Mouse (Mus musculus) liver, postnatal 0 days (tissue): ENCODE measurements around the gene Vps52. TPM values are rescaled to one million over a fixed set of nuclear protein-coding genes. Genes with fewer than 3 reads are reported as not detected.
"Not testable (repeated sequence)": the region's sequence is repeated elsewhere in the genome, so short reads cannot be mapped to it uniquely, and the experiment has no call there.

ENCODE experiments used
- ATAC-seq: fragments of 200-750 bp; cut with Nextera tagmentation; 2 replicates; pipeline ENCODE4 v1.8.0; 2017; ENCODE audit warnings: mild to moderate bottlenecking, moderate library complexity
- DNase-seq: peaks from one replicate; pipeline ENCODE4 v3.0.0-alpha.2; 2016
- H3K27ac ChIP-seq: fragments of 300-500 bp; sonication (generic); 2 replicates; pipeline ENCODE4 v1.5.1; 2014; ENCODE audit warnings: antibody characterized with exemption, moderate library complexity, mild to moderate bottlenecking, low read depth
- H3K27me3 ChIP-seq: fragments of 300-500 bp; sonication (generic); 2 replicates; pipeline ENCODE4 v1.6.1; 2014; ENCODE audit warnings: low read length, control low read depth, mixed read lengths; ENCODE audit not compliant: insufficient read depth
- H3K36me3 ChIP-seq: fragments of 300-500 bp; sonication (generic); replicated peaks from 2 replicates; pipeline ENCODE4 v1.6.1; 2014; ENCODE audit warnings: mild to moderate bottlenecking, control low read depth, low read length, moderate library complexity, mixed read lengths; ENCODE audit not compliant: insufficient read depth
- H3K4me1 ChIP-seq: fragments of 300-500 bp; sonication (generic); 2 replicates; pipeline ENCODE4 v1.6.1; 2014; ENCODE audit warnings: antibody characterized with exemption, mild to moderate bottlenecking, control low read depth; ENCODE audit not compliant: insufficient read depth
- H3K4me2 ChIP-seq: fragments of 300-500 bp; sonication (generic); 2 replicates; pipeline ENCODE4 v1.6.1; 2014; ENCODE audit warnings: low read depth, mild to moderate bottlenecking, low read length, moderate library complexity, mixed read lengths
- H3K4me3 ChIP-seq: fragments of 300-500 bp; sonication (generic); 2 replicates; pipeline ENCODE4 v1.5.1; 2014; ENCODE audit warnings: low read depth, low read length
- H3K9ac ChIP-seq: fragments of 300-500 bp; sonication (generic); replicated peaks from 2 replicates; pipeline ENCODE4 v1.6.1; 2014; ENCODE audit warnings: mild to moderate bottlenecking, moderate library complexity
- H3K9me3 ChIP-seq: fragments of 300-500 bp; sonication (generic); 2 replicates; pipeline ENCODE4 v1.6.1; 2016; ENCODE audit warnings: mild to moderate bottlenecking, control low read depth, low read length, mixed read lengths
- CTCF ChIP-seq: sonication (generic); IDR thresholded peaks from 2 replicates; pipeline ENCODE4 v1.5.1; 2016; ENCODE audit warnings: antibody characterized with exemption, low read depth
- EP300 ChIP-seq: IDR thresholded peaks from 2 replicates; pipeline ENCODE4 v1.6.1; 2016; ENCODE audit warnings: antibody characterized with exemption, low read depth, mild to moderate bottlenecking
- WGBS: fragments of 180-500 bp; shearing (Covaris S2); extraction: QIAGEN DNeasy Blood & Tissue Kit; methylation state at CpG from one replicate; pipeline ENCODE4 v1.1.7; 2014; ENCODE audit not compliant: insufficient replicate concordance; 5-methylcytosine and 5-hydroxymethylcytosine counted together
- polyA plus RNA-seq: library from polyadenylated mRNA; unstranded; fragments of >200 nt; fragmentation: Nextera tagmentation; extraction: Ambion mirVana; gene quantifications from 2 replicates; pipeline ENCODE4 v1.2.1, GENCODE M21; 2015

Vps52 gene
- polyA plus RNA-seq, 1 experiment from 2014 or later: 13.4 TPM

DNA sequence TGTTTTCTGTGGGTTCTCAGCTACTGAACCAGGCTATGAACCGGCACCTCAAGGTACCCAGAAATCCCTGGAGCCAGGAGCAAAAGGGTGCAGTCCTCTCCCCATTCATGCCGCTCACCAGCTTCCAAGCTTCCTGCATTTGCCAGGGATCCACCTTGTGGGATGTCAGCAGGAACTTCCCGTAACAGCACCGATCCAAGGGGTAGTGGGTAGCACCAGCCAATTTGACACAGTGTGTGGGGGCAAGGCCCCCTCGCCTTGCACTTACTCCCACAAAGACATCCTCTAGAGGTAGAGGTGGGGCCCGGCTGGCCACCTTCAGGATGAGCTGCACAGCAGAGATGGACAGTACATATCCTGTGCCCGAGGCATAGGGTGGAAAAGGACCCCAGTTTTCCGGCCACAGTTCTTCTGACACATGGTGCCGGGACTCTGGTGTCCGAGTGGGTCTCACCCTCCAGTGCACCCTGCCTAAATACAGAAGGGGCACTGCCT, 5.4 kb upstream of the Vps52 start:
- peaks cover 45% of the 10 kb centered on the region for H3K4me1 ChIP-seq

DNA sequence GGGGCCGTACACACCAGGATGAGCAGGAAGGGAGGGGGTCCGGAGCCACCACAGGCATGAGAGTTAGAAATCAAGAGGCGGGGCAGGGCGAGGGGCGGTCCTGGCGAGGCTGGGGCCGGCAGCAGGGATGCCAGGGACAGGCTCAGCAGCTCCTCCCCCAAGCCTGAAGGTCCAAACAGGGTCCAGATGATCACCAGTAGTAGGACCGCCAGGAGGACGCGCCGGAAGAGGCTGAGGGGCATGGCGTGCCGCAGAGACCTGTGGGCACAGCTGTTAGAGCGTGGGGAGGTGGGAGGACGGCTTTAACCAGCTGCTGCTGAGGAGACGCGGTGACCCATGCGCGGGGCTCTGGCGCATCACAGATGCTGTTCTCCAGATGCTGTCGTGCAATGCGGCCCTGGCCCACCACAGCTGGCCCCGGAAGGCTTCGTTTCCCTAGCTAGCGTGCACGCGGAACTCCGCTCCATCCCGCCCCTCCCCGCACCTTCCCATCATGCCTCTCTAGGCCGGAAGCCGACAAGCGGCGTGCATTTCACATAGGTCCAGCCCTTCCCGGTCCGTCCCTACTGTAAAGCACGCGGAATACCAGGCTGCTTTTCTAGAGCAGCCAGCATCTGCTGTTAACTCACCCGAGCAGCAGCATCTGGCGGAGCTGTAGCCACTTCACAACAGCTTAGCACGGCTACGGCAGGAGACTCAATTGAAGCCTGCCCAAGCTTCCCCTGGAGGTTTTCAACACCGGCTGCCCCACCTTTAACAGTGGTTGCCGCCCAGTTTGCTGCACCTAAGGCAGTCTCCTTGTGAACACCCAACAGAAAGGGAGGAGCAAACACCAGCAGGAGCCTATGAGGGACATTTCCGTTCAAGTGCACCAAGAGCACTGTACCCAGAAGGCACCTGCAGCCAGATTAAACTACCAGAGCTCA, 4.3 kb upstream of the Vps52 start, which contains the start of gene B3galt4:
Gene B3galt4 (minus strand): TSS at position 468 of the 926 bp plus-strand sequence.
- ATAC-seq (peak; percentile 51), DNase-seq (peak; percentile 88)
- peaks cover 22% of the 10 kb centered on the region for H3K36me3 ChIP-seq
- H3K9ac ChIP-seq: peak within 1 kb of the TSS; percentile 65
- H3K27me3 ChIP-seq: no peaks in the 10 kb centered on the region
- peak within 1 kb of the TSS; percentile 66 for H3K27ac ChIP-seq
- peaks cover 45% of the 10 kb centered on the region for H3K4me1 ChIP-seq
- no peaks in the 10 kb centered on the region for H3K9me3 ChIP-seq
- peak within 1 kb of the TSS; percentile 52 for H3K4me3 ChIP-seq
- peak within 1 kb of the TSS; percentile 96 for H3K4me2 ChIP-seq
- no peak; the same call in 1 of the 2 replicates for TF ChIP-seq EP300
- TF ChIP-seq CTCF: 0 out of 2 replicates have a peak, but pooled peaks have one; percentile 1
- WGBS: 2% methylated on average over 45 of the region's 45 CpGs

More for the DNA sequence above, 5.4 kb upstream of the Vps52 start:
- Histone ChIP-seq H3K27me3 (no peaks in the 10 kb centered on the region), H3K4me3 (0 out of 2 replicates have a peak overlapping the region, but pooled peaks have one; percentile 52), H3K36me3 (peaks cover 22% of the 10 kb centered on the region), H3K4me2 (peak overlapping the region; percentile 96), H3K9me3 (no peaks in the 10 kb centered on the region), H3K9ac (peak overlapping the region; percentile 65; the same call in 1 of the 2 replicates), H3K27ac (peak overlapping the region; percentile 66; the same call in 1 of the 2 replicates)
- 75% methylated on average over 10 of the region's 10 CpGs for WGBS
- TF ChIP-seq CTCF (no peak), EP300 (no peak)
- DNase-seq (no peak), ATAC-seq (no peak)

DNA sequence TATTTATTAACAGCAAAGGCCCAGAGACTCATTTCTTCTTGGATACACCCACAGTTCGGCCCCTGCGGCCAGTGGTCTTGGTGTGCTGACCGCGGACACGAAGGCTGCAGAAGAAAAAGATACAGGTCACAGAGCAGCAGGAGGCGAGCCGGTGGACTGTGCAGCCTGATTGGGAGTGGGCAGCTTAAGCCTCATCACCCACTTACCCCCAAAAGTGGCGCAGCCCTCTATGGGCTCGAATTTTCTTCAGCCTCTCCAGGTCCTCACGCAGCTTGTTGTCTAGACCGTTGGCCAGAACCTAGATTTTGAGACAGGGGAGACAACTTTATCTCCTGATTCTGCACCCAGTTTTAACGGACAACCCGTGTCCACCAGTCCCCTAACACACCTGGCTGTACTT, 3.6 kb upstream of the Vps52 start:
- WGBS: 70% methylated on average over 13 of the region's 13 CpGs
- H3K4me3 ChIP-seq: peak overlapping the region; percentile 52; the same call in 1 of the 2 replicates
- H3K36me3 ChIP-seq: peaks cover 22% of the 10 kb centered on the region
- peak overlapping the region; percentile 66 for H3K27ac ChIP-seq
- H3K4me2 ChIP-seq: peak overlapping the region; percentile 96
- ATAC-seq, DNase-seq, H3K27me3 ChIP-seq, H3K9me3 ChIP-seq: not testable (repeated sequence)
- 0 out of 2 replicates have a peak overlapping the region, but pooled peaks have one; percentile 65 for H3K9ac ChIP-seq
- H3K4me1 ChIP-seq: peaks cover 51% of the 10 kb centered on the region

DNA sequence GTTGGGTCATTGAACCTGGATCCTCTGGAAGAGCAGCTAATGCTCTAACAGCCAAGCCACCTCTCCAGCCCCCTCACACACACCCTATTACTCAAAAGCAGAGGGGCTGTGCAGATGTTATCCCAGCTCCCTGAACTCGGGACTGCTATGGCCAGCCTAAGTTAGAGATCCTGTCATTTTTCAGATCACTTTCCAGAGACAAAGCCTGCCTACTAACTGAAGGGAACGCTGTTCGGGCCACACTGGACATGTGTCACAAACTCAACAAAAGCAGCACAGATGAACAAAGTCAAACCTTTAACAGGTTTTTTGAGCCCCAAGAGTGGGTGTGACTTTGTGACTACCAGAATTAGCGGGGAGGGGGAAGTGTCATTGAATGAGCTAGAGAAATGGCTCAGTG, 2.7 kb upstream of the Vps52 start:
- whole genome bisulfite sequencing: 68% methylated on average over 4 of the region's 4 CpGs
- Histone ChIP-seq H3K4me1 (peaks cover 46% of the 10 kb centered on the region), H3K9me3 (no peaks in the 10 kb centered on the region), H3K27me3 (no peaks in the 10 kb centered on the region), H3K4me2 (peak overlapping the region; percentile 96), H3K9ac (peak overlapping the region; percentile 92), H3K4me3 (peak overlapping the region; percentile 83; the same call in 1 of the 2 replicates), H3K27ac (peak overlapping the region; percentile 93), H3K36me3 (peaks cover 26% of the 10 kb centered on the region)
- ATAC-seq: no peak
- no peak for DNase-seq
- no peak for TF ChIP-seq CTCF
- no peak for TF ChIP-seq EP300

DNA sequence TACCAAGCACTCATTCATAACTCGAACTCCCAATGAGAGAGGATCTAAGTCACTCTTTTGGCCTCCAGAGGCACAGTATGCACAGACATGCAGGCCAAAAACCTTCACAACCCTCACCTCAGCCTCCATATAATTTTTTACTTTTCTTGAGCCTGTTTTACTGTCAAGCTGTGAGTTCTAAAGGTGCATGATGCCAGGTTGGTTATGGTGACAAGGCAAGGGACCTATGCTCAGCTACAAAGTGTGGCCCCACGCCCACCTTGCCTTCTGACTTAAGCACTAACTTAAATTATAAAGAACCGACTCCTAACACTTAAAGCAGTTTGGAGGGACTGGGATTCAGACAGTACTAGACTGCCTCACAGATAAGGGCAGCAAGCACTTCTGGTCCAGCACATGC, 2.3 kb upstream of the Vps52 start:
- H3K36me3 ChIP-seq: peaks cover 30% of the 10 kb centered on the region
- H3K9ac ChIP-seq: peak overlapping the region; percentile 92
- ATAC-seq (no peak), DNase-seq (no peak)
- peak overlapping the region; percentile 93 for H3K27ac ChIP-seq
- H3K9me3 ChIP-seq: no peaks in the 10 kb centered on the region
- TF ChIP-seq EP300 (no peak), CTCF (no peak)
- H3K27me3 ChIP-seq: no peaks in the 10 kb centered on the region
- H3K4me3 ChIP-seq: peak overlapping the region; percentile 83
- peaks cover 42% of the 10 kb centered on the region for H3K4me1 ChIP-seq
- peak overlapping the region; percentile 96 for H3K4me2 ChIP-seq
- 62% methylated on average over 3 of the region's 3 CpGs for WGBS

DNA sequence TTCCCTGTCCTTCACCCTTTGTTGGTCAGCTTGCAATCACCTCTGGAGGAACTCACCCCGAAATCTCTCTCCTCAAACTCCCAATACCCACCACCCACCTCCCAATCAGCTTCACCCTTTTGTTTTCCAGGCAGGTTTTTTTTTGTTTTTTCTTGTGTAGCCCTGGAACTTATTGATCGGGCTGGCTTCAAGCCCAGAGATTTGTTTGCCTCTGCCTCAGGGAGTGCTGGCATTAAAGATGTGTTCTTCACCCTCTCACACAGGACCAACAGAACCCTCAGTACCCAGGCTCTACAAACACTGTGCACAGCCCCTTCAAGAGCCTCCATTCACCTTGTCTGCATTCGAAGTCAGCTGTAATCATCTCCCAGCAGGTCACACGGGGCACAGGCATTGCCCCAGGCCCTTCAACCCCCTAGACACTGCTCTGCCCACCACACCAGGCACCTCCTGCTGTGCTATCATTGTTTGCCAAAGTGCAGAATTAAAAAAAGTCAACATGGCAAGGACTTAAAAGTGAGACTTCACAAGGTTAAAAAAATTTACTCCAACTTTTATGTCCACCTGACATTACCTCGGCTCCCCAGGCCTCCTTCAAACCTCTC, 1.5 kb upstream of the Vps52 start:
- H3K4me2 ChIP-seq: peak overlapping the region; percentile 96
- DNase-seq: peak; percentile 80
- peaks cover 42% of the 10 kb centered on the region for H3K4me1 ChIP-seq
- no peak for TF ChIP-seq CTCF
- H3K9me3 ChIP-seq: no peaks in the 10 kb centered on the region
- H3K27me3 ChIP-seq: no peaks in the 10 kb centered on the region
- H3K4me3 ChIP-seq: peak overlapping the region; percentile 83
- WGBS: 24% methylated on average over 5 of the region's 5 CpGs
- H3K36me3 ChIP-seq: peaks cover 38% of the 10 kb centered on the region
- ATAC-seq: no peak
- peak overlapping the region; percentile 93 for H3K27ac ChIP-seq
- H3K9ac ChIP-seq: peak overlapping the region; percentile 92
